Mouse (Mus musculus) macrophage (primary cell): ENCODE measurements around the gene Mrpl1. TPM values are rescaled to one million over a fixed set of nuclear protein-coding genes. Genes with fewer than 3 reads are reported as not detected.

ENCODE experiments used
- H3K27ac ChIP-seq: fragments of 350-480 bp; formaldehyde crosslinking; 2 replicates; pipeline ENCODE4 v1.9.0; 2021
- H3K36me3 ChIP-seq: fragments of 350-480 bp; formaldehyde crosslinking; 2 replicates; pipeline ENCODE4 v1.9.0; 2021; ENCODE audit errors: inconsistent target
- H3K4me3 ChIP-seq: fragments of 350-480 bp; formaldehyde crosslinking; 2 replicates; pipeline ENCODE4 v1.9.0; 2021; ENCODE audit errors: inconsistent target
- H3K79me2 ChIP-seq: fragments of 350-480 bp; formaldehyde crosslinking; 2 replicates; pipeline ENCODE4 v1.9.0; 2021; ENCODE audit errors: inconsistent target
- WGBS: methylation state at CpG from one replicate; pipeline ENCODE4 v1.1.7; 2026; ENCODE audit warnings: inconsistent platforms; ENCODE audit not compliant: missing documents; 5-methylcytosine and 5-hydroxymethylcytosine counted together
- polyA plus RNA-seq: library from polyadenylated mRNA; stranded (reverse); fragments of 250-400 nt; gene quantifications from 3 replicates; pipeline ENCODE4 v1.2.4, GENCODE M21; 2018; ENCODE audit warnings: inconsistent platforms

Gene Mrpl1
- polyA plus RNA-seq, 1 experiment from 2014 or later: 20.4 TPM

DNA sequence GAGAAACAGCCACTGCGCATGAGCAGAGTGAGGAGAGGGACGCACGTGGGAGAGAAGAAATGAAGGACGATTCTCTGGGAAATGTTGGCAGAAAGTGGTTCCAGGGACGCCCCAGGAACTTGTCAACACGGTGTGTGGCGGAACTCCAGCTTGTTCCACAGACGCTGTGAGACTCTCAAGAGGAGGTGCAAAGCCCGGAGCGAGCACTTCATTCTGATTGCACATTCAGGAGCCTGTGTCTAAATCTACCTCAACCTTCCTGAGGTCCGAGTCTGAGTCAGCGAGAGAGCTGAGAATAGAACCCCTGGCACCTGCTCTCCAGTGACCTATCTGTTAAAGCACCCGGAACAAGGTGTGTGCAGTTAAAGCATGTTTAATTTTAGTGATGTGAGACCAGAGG lies 98.8 kb downstream of the Mrpl1 start:
- no peak overlapping the region for H3K4me3 ChIP-seq
- no peaks in the 10 kb centered on the region for H3K79me2 ChIP-seq
- H3K36me3 ChIP-seq: no peaks in the 10 kb centered on the region
- H3K27ac ChIP-seq: no peak overlapping the region
- WGBS: 90% methylated on average over 13 of the region's 13 CpGs

DNA sequence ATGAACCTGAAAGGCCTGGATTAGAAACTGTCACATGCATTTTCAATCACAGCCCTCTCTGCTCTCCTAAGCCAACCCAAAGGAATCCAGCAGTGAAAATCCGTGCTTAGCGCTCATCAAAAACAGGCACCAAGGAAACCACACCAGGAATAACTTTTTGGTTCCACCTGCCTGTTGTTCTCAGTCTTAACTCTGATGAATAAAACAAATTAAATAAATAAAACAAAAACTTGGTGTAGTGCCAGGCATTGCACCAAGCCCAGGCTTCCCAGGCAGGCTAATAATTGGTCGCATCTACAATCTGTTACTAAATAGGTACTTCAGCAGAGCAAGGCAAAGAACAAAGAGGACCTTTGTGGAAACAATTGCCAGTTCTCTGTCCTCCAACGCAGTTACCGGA lies 99.4 kb downstream of the Mrpl1 start:
- Histone ChIP-seq H3K79me2 (no peaks in the 10 kb centered on the region), H3K27ac (no peak overlapping the region), H3K4me3 (no peak overlapping the region), H3K36me3 (no peaks in the 10 kb centered on the region)
- 96% methylated on average over 5 of the region's 5 CpGs for WGBS

DNA sequence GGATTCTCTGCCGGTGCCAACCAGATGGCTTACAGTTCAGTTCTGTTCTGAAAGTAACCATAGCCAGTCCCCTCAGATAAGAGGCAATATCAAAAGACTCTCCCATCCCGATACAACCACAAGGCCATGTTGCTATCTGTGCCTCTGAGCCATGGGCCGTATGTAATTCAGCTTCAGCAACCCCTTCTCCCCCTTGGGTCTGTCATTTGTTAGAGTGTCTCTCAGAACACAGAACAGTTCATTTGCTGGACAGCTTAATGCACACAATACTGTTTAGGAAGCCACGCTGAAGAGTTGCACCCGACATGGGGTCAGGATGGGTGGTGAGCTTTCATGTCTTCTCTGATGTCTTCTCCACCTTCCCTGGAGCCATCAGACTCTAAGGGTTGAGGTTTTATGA lies 100.3 kb downstream of the Mrpl1 start:
- Histone ChIP-seq H3K36me3 (no peaks in the 10 kb centered on the region), H3K27ac (no peak overlapping the region), H3K4me3 (no peak overlapping the region), H3K79me2 (no peaks in the 10 kb centered on the region)
- WGBS: 96% methylated on average over 5 of the region's 5 CpGs

DNA sequence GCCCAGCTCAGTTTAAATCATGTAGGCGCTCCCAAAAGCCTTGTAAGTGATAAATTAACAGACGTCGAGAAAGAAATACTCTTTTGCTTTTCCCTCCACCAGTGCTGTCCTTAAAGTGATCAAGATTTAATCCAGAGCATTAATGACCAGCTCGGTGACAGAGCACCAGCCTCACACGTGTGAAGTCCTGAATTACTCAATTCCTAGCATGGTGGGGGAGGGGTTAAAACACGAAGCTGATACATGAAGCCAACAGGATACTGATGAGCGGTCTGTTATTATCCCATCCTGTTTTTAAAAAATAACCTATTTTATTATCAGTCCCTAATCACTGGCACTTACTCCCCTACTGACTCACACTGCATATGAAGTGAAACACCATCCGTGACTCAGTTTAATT lies 102.4 kb downstream of the Mrpl1 start:
- Histone ChIP-seq H3K27ac (no peak overlapping the region), H3K4me3 (no peak overlapping the region), H3K79me2 (no peaks in the 10 kb centered on the region), H3K36me3 (no peaks in the 10 kb centered on the region)
- WGBS: 87% methylated on average over 8 of the region's 8 CpGs

Other genes starting within 250 kb of the Mrpl1 start
- gene Cnot6l, start 45.3 kb upstream of the Mrpl1 start, polyA plus RNA-seq: 29.0 to 34.1 TPM (median 33.3 TPM) in 3 replicates
- gene Fras1, start 164.5 kb downstream of the Mrpl1 start, polyA plus RNA-seq: not detected in 3 replicates